Mouse (Mus musculus) CD4-positive helper T cell, adult 2 months (primary cell): ENCODE measurements around the gene Ctbp2.
"Not testable (repeated sequence)": the region's sequence is repeated elsewhere in the genome, so short reads cannot be mapped to it uniquely, and the experiment has no call there.

Experiments used
- DNase-seq: peaks from one replicate; pipeline ENCODE4 v3.0.0-alpha.2; 2012; ENCODE audit warnings: low read depth, missing footprints, low spot score

The Ctbp2 gene

DNA sequence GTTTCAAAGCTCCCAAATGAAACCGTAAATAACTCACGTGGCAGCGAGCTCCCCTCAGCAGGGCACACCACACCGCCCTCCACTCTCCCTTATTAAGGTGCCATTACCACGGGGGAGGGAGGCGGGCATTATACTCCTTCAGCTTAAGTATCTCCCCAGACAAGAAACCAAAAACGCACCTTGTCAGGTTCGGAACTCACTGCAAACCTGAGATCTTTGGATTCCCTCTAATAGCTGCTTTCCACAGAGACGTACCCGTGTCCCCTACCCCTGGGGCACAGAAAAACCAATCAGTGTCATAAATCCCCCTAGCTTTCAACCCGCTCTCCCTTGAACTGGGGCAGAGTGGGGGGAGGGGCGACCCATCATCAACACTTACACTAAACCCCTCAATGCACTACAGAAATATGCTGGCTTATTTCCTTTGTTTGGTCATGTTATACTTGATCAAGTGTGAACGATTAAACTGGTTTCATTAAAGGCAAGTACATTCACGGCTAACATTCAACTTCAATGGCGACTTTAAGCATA is 3.9 kb downstream of the Ctbp2 start:
- no peak for DNase-seq

DNA sequence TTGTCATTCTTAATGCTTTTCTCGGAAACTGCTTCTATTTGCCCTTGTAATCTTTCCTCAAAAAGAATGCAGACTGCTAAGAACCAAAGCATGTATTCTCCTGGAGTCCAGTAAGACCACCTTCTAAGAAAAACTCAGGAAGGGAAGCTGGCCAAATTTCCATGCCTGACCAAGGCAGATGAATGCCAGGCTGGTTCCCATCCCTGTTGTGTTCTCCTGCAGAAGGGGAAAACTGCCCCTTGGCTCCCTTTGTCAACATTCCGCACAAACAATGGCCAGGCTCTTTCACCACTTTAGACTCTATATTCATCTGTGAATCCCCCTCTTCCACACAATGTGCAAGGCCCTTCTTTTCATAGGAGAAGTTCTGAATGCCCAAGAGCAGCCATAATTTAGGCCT is 6.3 kb downstream of the Ctbp2 start:
- no peak for DNase-seq

DNA sequence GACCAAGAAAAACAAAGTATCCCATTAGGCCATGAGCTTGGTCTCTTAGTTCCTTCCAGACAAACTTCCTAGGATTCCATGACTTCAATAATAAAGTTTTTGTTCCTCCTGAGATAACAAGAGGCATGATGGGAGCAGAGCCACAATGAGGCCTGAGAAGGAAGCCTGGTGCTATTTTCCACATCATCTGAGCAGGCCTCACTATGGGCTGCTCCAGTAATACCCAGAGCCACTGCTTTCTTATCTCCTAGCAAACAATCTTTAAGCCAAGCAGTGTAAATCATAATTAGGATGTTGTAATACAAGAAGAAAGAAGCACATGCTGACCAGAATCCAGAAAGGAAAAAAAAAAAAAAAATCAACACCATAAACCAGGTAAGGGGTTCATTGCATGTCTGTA is 7.6 kb downstream of the Ctbp2 start:
- no peak for DNase-seq

DNA sequence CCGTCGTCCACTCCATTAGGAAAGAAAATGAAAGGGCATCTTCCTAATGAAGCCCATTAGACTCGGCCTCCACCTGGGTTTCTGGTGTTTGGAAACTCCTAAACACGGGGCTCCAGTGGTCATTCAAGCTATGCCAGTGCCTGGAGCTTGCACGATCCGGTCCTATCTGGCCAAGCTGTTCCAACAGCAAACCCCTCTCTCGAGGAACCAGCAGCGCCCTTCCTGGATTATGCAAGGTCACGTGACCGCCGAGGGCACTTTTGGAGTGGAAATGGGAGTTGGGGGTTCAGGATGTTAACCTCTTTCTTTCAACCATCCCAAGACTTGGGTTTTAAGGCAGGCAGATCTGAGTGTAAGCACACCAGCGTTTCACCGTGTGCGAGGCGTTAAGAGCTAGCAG is 8.3 kb downstream of the Ctbp2 start:
- no peak for DNase-seq

DNA sequence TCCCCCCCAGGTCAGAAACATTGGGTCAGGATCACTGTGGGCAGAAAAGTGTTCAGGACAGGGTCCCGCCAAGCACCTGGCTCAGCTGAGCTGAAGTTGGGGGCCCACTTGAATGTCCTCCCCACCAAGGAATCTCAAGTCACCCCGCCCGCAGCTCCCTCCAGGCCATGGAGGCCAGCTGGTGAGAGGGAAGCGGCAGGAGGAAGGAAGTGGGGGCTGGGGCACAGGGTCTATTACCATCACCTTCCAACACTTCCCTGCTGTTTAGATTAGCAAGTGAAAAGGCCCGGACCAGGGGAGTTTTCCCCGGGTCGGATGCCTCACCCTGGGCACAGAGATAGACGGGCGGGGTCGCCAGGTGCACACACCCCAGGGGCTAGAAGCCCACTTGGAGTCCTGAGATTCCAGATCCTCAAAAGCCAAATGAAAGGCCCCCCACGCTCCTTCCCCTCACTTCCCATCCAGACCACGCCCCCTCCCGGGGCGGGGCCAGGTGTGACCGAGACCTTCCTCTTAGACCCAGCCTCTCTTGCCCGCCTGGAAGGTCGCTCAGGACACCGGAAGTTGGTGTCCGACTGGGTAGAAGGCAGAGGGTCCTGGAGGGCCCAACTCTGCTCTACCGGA is 9.2 kb downstream of the Ctbp2 start:
- no peak for DNase-seq

DNA sequence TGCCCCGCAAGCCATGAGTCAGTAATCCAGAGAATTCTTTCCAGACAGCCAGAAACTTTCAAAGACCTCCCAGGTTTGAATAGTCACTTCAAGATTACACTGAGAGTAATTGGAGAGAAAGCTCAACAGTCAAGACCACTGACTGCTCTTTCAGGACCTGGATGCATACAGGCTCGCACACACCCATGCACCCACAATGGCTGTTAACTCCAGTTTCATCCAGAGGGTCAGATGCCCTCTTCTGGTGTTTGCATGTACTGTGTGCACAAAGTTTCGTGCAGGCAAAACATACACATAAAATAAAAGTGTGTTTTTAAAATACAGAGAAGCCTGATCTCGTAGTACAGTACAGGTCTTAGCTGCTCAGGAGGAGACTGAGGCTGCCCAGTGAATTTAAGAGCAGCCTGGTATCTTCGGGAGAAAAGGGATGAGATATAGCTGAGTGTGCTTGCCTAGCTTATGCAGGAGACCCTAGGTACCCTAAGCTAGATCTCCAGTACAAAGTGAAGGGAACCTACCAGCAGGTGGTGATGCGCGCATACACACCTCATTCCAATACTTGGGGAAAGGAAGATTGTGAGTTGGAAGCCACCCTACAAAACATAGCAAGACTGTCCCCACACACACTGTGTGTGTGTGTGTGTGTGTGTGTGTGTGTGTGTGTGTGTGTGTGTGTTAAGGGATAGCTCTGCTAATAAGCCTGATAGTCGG is 10.8 kb downstream of the Ctbp2 start:
- DNase-seq = no peak

DNA sequence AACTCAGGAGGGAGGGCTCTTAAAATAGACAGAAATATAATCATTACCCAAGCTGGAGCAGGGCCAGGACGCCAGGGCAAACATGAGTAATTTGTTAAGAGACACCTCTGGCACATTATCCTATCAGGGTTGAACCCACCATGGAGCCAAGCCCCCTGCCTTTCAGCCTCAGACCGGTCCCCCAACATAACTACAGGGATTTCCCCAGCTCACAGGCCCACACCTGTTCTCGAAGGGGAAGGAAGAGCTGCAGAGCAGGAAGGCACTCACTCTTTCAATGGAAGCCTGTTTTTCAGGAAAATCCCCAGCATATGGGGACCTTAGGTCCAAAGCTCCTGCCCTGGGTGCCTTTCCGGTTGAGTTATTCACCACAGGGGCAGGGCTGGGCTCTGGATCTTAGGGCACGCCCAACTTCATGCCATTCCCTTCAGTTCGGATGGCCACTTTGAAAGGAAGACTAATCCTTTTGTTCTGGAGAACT is 11.8 kb downstream of the Ctbp2 start:
- DNase-seq = no peak

DNA sequence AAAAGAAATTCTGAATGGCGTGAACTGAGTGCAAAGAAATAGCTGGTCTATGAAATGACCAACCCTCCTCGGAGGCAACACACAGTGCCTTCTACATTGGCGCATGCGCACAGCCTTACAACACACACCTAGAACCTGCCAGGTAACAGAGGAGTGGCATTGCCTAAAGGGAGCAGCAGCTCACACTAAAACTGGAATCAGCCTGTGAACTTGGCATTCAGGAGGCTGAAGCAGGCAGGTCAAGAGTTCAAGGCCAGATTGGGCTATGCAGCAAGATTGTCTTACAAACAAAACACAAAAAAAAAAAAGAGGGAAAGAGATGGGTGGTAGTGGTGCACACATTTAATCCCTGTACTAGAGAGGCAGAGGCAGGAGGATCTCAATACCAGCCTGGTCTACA is 14.7 kb downstream of the Ctbp2 start:
- no peak for DNase-seq

DNA sequence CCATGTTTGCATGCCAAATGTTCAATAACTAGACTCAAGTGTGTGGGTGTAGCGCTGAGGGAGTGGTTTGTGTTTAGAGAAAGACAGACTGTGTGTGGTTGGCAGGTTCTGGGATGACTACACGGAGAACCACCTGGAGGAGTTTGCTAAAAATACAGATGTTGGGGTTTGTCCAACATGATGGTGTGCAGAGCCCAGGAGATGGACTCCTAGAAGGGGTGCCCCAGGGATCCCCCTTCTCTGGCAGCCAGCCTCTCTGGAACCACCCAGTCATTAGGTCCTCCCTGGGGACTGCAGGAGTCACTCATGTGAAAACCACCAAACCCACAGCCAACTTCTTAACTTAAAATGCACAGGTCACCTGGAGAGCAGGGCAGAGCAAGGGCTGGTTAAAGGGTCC is 15.5 kb downstream of the Ctbp2 start:
- no peak for DNase-seq

DNA sequence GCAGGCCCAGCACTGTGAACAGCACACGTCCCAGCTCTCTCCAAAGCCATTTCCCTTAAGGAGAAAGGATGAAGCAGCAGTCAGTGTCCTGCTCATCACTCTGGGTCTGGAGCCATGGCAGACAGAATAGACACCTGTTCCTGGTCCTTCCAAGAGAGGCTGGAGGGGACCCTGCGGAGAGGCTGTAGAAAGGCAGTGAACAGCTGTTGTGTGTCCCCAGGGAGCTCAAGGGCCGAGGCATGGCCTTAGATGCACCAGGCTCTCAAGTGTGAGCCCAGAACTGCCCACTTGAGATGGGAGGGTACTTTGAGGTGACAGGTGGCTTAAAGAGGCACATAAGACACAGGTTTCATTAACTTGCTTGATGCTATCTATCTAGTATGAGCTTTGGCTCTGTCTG is 21.6 kb downstream of the Ctbp2 start:
- no peak for DNase-seq

DNA sequence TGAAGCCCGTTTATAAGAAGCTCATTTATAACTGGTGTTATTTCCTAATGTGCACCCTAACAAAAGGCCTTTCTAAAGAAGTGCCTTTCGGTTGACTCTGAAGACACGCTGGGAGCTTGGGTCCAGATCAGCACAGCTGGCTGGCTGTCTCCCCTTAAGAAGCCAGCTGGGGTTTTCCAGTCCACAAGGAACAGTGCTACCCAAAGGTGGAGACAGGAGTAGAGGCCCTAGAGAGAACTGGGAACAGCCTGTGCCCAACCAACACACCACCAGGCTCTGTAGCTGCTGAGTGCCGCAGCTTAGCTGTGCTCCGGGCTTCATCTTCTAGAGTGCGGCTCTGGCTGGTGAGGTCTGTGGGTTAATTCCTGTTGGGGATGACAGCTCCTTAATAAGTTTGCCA is 23.1 kb downstream of the Ctbp2 start:
- no peak for DNase-seq

DNA sequence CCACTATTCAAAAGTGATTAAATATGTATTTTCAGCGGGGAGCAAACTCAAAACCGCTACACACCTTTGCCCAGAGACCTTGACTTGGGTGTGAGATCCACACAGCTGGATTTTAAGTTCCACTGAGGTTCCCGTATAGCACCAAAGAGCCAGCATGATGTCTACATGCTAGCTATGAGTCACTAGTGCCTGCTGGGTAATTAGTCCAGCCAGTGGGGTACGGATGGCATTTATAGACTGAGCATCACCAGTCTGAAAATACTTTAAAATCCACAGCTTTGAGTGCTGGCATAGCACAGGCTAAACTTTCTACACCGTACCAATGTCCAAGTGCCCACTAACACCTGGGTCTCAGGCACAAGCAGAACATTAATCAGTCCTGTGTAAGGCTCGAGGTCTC is 24.0 kb downstream of the Ctbp2 start:
- DNase-seq = no peak

DNA sequence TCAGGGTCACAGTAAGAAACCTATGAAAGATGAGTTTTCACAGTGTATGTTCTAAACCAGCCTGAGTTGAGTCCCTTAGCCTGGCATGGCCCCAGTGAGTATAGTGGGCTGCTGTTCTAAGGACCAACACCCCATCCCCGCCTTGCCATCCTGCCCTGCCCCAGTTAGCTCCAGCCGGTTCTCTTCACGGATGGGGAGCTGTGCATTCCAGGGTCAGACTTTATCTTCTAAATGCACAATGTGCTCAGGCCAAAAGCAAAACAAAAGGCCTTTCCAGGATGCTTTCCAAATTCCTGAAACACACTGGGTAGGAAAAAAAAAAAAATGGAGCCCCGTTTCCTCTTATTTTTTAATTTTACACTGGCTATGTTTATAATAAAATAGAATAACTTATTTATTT is 24.9 kb downstream of the Ctbp2 start:
- DNase-seq = no peak

DNA sequence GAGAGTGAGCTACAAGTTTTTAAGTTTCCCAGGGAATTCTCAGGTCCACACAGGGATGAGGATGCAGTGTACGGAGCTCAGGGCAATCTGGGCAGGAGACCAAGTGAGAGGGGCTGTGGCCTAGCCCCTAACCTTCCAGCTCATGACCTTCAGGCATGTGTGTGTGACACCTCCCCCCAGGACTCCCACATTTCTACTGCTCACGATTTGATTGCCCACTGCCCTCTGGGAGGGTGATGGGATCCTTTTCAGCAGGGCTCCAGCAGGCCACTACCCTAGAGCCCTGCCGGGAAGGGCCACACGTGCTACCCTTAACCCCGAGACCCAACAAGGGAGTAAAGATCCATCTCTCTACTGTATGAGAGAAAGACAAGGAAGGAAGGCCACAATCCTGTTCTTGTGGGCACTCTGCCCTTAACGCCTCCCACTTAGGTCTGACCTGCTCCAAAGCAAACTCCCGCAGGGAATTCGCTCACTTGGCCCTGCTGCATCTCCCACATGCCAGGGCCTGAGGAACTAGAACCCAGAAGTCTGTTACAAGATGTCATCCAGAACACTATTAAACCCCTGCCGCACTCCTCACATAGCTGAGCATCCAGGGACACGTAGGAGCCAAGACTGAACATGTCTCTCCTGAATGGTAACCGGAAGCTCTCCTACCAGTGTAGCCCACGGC is 25.9 kb downstream of the Ctbp2 start:
- no peak for DNase-seq

DNA sequence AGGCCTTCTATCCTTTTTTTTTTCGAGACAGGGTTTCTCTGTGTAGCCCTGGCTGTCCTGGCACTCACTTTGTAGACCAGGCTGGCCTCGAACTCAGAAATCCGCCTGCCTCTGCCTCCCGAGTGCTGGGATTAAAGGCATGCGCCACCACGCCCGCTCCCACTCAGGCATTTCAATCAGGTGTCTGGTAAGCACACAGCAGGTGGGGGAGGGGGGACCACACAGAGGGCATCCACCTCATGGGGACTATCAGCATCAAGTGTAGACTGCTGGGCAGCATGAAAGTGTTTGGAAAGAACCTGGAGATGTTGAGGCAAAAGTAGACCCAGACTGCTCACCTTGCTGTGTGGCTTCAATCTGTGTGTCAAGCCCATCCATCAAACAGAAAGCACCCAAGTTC is 28.5 kb downstream of the Ctbp2 start:
- not testable (repeated sequence) for DNase-seq

DNA sequence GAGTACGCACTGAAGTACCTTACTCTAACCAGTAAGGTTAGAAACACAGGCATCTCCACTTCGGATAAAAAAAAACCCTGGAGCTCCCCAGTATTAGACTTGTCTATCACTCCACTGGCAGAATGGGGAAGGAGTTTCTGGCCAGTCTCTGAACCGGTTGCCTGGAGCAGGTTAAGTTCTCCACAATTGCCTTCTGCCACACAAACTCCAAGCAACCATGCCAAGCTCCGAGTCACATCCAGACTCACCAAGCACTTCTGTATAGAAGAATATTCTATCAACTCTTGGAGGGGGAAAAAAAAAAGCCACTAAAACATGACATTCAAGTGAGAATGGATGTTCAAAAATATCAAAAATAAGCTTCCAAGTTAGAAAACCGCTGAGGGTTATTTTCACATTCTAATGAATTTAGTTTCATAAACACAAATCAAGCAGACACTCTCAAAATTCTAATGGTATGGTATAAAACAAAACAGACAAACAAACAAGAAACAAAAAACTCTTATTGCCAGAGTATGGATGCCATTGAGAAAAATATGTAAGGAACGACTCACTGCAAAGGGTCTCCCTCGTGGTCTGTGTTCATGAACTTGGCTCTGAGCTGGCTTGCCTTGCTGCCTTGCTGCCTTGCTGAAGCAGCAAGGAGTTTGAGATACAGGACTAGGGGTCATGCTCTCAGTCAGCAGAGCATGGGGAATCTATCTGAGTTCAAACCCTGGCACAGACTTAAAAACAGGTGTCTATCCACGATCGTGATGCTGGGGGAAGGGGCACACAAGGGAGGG is 29.3 kb downstream of the Ctbp2 start:
- no peak for DNase-seq

DNA sequence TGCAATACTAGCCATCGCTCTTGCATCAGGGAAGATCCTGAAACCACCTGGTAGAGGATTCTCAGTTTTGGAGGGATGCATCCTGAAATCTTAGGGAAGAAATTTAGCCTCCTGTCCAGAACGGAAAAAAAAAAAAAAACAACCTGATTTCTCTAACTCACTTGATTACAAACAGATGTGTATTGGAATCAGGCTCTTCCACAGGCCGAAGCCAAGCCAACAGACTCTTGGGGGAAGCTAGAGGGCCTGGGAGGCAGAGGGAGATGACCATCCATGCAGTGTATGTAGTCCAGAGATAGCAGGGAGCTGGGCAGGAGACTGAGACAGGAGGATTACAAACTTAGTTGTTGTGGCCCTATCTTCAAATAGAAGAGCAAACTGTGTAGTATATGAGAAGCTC is 30.0 kb downstream of the Ctbp2 start:
- DNase-seq = no peak

DNA sequence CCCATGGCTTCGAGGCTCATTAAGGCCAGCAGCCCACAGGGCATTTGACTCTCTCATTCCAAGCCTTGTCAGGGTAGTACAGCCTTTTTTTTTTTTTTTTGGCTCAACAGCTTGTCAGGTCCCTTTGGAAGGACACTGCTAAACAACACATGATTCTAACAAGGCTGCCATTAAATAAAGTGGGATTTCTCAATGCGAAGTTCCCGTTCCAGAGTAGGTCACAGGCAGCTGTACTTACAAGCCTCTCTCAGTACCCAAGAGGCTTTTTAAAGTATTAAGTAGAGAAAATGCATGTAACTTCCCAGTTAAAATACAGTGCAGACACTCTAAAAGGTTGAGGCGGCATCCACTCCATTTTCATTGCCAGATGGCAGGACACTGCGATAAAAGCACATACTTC is 30.4 kb downstream of the Ctbp2 start:
- DNase-seq = no peak

DNA sequence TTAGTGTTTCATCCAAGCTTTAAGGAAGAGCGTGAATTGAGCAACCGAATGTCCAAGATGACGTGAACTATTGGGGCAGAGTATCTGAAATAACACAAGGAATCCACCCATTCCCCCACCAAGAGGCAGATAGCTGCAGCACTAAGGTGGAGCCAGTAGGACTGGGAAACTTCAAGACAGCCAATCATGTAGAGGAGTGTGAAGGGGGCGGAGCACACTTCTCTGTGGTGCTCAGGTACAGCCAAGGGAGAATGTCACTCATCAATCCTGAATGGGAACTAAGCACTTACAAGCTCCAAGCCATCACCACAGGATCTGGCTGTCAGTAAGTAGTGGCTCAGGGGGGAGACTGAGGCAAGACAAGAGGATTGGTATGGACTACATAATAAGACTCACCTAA is 33.5 kb downstream of the Ctbp2 start:
- DNase-seq = no peak

DNA sequence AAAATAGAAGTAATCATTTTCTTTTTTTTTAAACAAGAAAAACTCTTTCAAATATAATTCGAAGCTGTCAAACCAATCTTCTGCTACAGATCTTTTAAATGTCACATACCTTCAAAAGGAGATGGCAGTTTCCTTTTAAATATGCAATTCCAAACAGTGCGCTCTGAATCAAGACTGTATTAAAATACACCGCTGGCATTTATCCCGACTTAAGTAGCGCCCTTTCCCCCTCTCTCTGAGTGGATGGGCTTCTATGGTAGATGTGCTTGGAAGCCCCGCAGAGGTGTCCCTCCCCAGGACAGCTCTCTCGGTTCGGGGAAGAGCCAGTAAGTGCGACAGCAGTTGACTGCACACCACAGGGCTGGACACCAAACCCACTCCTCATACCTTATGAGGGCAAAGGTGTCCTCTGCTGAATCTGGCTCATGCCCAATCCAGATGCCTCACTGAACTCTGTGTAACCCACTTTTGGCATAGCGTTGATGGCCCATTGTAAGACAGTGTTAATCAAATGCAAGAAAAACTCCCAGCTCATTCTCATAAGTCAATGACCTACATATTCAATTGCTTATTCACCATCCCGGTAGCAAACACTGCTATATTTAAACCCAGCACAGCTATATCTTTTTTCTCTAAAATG is 34.4 kb downstream of the Ctbp2 start:
- DNase-seq = no peak

DNA sequence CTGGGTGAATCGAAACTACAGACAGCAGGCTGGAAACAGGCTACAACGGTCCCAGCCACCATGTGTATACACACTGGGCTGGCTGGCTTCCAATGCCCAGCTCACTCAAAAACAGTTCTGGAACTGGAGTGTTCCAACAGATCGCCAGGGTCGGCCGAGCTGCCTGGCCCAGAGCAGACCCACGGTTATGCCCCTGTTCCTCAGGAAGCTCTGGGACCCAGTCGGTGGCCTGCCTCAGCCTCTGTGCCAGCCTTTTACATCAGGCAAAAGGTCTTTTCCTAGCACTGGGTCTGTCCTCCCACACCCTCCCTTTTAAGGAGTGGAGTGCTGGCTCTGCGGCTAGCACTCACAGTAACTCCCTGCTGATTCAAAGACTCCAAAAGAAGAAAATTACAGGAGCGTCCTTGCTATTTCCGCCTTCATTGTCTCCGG is 35.3 kb downstream of the Ctbp2 start:
- no peak for DNase-seq
